ENCODE assay signal across 9 mouse cellular contexts in the genomic region with DNA sequence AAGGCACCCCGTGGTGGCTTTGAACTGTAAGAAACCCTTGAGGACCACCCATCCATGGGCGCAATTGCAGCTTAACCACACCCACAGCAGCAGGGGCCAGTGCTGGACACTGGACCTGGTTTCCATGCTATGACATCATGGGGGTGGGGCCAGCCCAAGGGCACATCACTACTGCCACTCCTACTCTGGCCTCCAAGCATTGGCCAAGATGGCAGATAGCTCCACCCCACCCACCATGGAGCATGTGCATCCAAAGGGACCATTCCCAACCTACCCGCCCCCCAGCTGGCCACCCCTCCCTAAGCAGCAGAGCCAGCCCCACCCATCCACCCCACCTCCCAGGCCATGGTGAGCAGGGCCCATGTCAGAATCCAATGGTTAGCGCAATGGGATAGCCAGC. TPM values are rescaled to one million over a fixed set of nuclear protein-coding genes. Genes with fewer than 3 reads are reported as not detected.
DNase-seq lines count a peak whose midpoint lies in the region; ATAC-seq and TF ChIP-seq lines count a peak whose summit lies in the region.
"Had no signal": no experiment of that assay in that cellular context is flagged by ENCODE, and none has a peak within 500 bp of the region (broad histone marks: within the 10 kb centered on the region; RNA-seq: fewer than 3 reads in every experiment).

No protein-coding gene starts in this region.

- H3K4me3 ChIP-seq in liver, embryonic 11.5 days (ENCODE audit: low read depth, low read length) = peak overlapping the region; percentile 46
- no peak overlapping the region for H3K4me3 ChIP-seq in thymus, adult 2 months (ENCODE audit: control insufficient read depth, insufficient read depth, low read length)

- peak overlapping the region; percentile 52; the same call in 1 of the 2 replicates for H3K27ac ChIP-seq in liver, embryonic 11.5 days (ENCODE audit: low read depth, low read length)
- no peak overlapping the region for H3K27ac ChIP-seq in thymus, adult 2 months (ENCODE audit: control insufficient read depth, insufficient read depth, low read length)

- DNase-seq in gastrocnemius, postnatal 10 days = peak; percentile 69
- DNase-seq in gastrocnemius, adult 8-10 months (ENCODE audit: low spot score in 2 of 2) = no peak
- peak; percentile 59 for DNase-seq in ES-CJ7 (ENCODE audit: low read depth, low spot score)
- DNase-seq in forelimb bud, embryonic 11.5 days (ENCODE audit: low read depth, low spot score) = peak; percentile 70
- no peak for DNase-seq in liver, embryonic 11.5 days (ENCODE audit: low spot score)
- DNase-seq in thymus, adult 2 months = no peak
- no peak for DNase-seq in left cerebral cortex, postnatal 25 days (ENCODE audit: low spot score in 2 of 2)
- no peak for DNase-seq in thymus, adult 18-20 months
- DNase-seq: layer of hippocampus, postnatal 36 days had no signal

- H3K36me3 ChIP-seq in liver, embryonic 11.5 days (ENCODE audit: control insufficient read depth, insufficient read depth, low read length) = no peaks in the 10 kb centered on the region; the same call in 1 of the 2 replicates
- no peaks in the 10 kb centered on the region for H3K36me3 ChIP-seq in thymus, adult 2 months (ENCODE audit: control insufficient read depth, insufficient read depth, low read length)

- WGBS in liver, embryonic 11.5 days = 29% methylated on average over 4 of the region's 4 CpGs
- WGBS in thymus, adult 2 months = 76% methylated on average over 4 of the region's 4 CpGs

- peaks cover 4% of the 10 kb centered on the region; the same call in 1 of the 2 replicates for H3K4me1 ChIP-seq in liver, embryonic 11.5 days (replicated peaks; ENCODE audit: control insufficient read depth, insufficient read depth, low read length)
- no peaks in the 10 kb centered on the region; the same call in none of the 2 replicates for H3K4me1 ChIP-seq in thymus, adult 2 months (replicated peaks; ENCODE audit: control insufficient read depth, insufficient read depth, low read length)

- no peak for TF ChIP-seq CTCF in thymus, adult 2 months (IDR thresholded peaks at IDR 0.05; ENCODE audit: borderline replicate concordance, control insufficient read depth, extremely low read depth, insufficient read depth, low read length, poor library complexity)

- intact Hi-C loops in left cerebral cortex, postnatal 25 days (cut with DNase I) = no loop called here

- peak; percentile 26; the same call in 1 of the 2 replicates for ATAC-seq in liver, embryonic 11.5 days (replicated peaks; ENCODE audit: low FRiP score)

- peaks cover 91% of the 10 kb centered on the region for H3K27me3 ChIP-seq in liver, embryonic 11.5 days (replicated peaks; ENCODE audit: control insufficient read depth, insufficient read depth, low read length)
- peaks cover 30% of the 10 kb centered on the region for H3K27me3 ChIP-seq in thymus, adult 2 months (ENCODE audit: control insufficient read depth, insufficient read depth, low read length)

- no peaks in the 10 kb centered on the region for H3K9me3 ChIP-seq in liver, embryonic 11.5 days (ENCODE audit: control insufficient read depth, low read length)

- H3K4me2 ChIP-seq in liver, embryonic 11.5 days = peak overlapping the region; percentile 53

- TF ChIP-seq POLR2A in thymus, adult 2 months (IDR thresholded peaks at IDR 0.05; ENCODE audit: control insufficient read depth, extremely low read depth, insufficient read depth, low read length, poor library complexity) = no peak

- H3K9ac ChIP-seq in liver, embryonic 11.5 days (ENCODE audit: low read depth, low read length) = peak overlapping the region; percentile 46

RNA-seq across cellular contexts. Expression of gene Igf2, which starts 10.6 kb away (rescaled TPM):
- 1,000 to 10,000 TPM; 6,069 to 6,624 TPM for total RNA-seq in gastrocnemius, postnatal 10 days (2021)
- 10 to 100 TPM; 15.7 to 28.1 (median 22.3) TPM for total RNA-seq in gastrocnemius, adult 8-10 months (2022)
- 390 and 480 TPM in 2 replicates for polyA plus RNA-seq in liver, embryonic 11.5 days (2014; fragmentation: Nextera tagmentation; extraction: Ambion mirVana)
- 7.5 and 13.8 TPM in 2 replicates for polyA plus RNA-seq in thymus, adult 2 months (2012; rRNA removed)
- total RNA-seq in left cerebral cortex, postnatal 25 days (2021) = 100 to 1,000 TPM; 104 to 130 TPM

RNA-seq across cellular contexts. Expression of gene Gm49394, which starts 13.7 kb away (rescaled TPM):
- total RNA-seq in gastrocnemius, postnatal 10 days (2021) = under 1 TPM; 0.25 to 0.47 TPM
- total RNA-seq in gastrocnemius, adult 8-10 months (2022) = not detected
- polyA plus RNA-seq in liver, embryonic 11.5 days (2014; fragmentation: Nextera tagmentation; extraction: Ambion mirVana) = not detected in 2 replicates
- polyA plus RNA-seq in thymus, adult 2 months (2012; rRNA removed) = 0.04 and 0.11 TPM in 2 replicates
- total RNA-seq in left cerebral cortex, postnatal 25 days (2021) = not detected

Comparison
In these comparisons a context has a peak if more than half of its experiments do, and no peak if none do; other contexts are left out.
1. DNase-seq: peak in gastrocnemius, postnatal 10 days (single experiment), ES-CJ7 (single experiment) and forelimb bud, embryonic 11.5 days (single experiment); none in gastrocnemius, adult 8-10 months (0 of 2), liver, embryonic 11.5 days (single experiment), thymus, adult 2 months (single experiment), left cerebral cortex, postnatal 25 days (0 of 2) and thymus, adult 18-20 months (0 of 2).
2. RNA of gene Igf2, which starts 10.6 kb away (total RNA-seq): 6,069 to 6,624 TPM in gastrocnemius, postnatal 10 days; 104 to 130 TPM in left cerebral cortex, postnatal 25 days and 15.7 to 28.1 TPM in gastrocnemius, adult 8-10 months; every median in the first group is over 10 times any median in the second.